Mouse (Mus musculus) liver, postnatal 0 days (tissue): ENCODE measurements around the gene Dut. TPM values are rescaled to one million over a fixed set of nuclear protein-coding genes. Genes with fewer than 3 reads are reported as not detected.
A peak's percentile ranks its signal among the peaks of the same experiment; 100 is the strongest.

Source experiments
- ATAC-seq: fragments of 200-750 bp; cut with Nextera tagmentation; 2 replicates; pipeline ENCODE4 v1.8.0; 2017; ENCODE audit warnings: mild to moderate bottlenecking, moderate library complexity
- DNase-seq: peaks from one replicate; pipeline ENCODE4 v3.0.0-alpha.2; 2016
- H3K27ac ChIP-seq: fragments of 300-500 bp; sonication (generic); 2 replicates; pipeline ENCODE4 v1.5.1; 2014; ENCODE audit warnings: antibody characterized with exemption, moderate library complexity, mild to moderate bottlenecking, low read depth
- H3K27me3 ChIP-seq: fragments of 300-500 bp; sonication (generic); 2 replicates; pipeline ENCODE4 v1.6.1; 2014; ENCODE audit warnings: low read length, control low read depth, mixed read lengths; ENCODE audit not compliant: insufficient read depth
- H3K36me3 ChIP-seq: fragments of 300-500 bp; sonication (generic); replicated peaks from 2 replicates; pipeline ENCODE4 v1.6.1; 2014; ENCODE audit warnings: mild to moderate bottlenecking, control low read depth, low read length, moderate library complexity, mixed read lengths; ENCODE audit not compliant: insufficient read depth
- H3K4me1 ChIP-seq: fragments of 300-500 bp; sonication (generic); 2 replicates; pipeline ENCODE4 v1.6.1; 2014; ENCODE audit warnings: antibody characterized with exemption, mild to moderate bottlenecking, control low read depth; ENCODE audit not compliant: insufficient read depth
- H3K4me2 ChIP-seq: fragments of 300-500 bp; sonication (generic); 2 replicates; pipeline ENCODE4 v1.6.1; 2014; ENCODE audit warnings: low read depth, mild to moderate bottlenecking, low read length, moderate library complexity, mixed read lengths
- H3K4me3 ChIP-seq: fragments of 300-500 bp; sonication (generic); 2 replicates; pipeline ENCODE4 v1.5.1; 2014; ENCODE audit warnings: low read depth, low read length
- H3K9ac ChIP-seq: fragments of 300-500 bp; sonication (generic); replicated peaks from 2 replicates; pipeline ENCODE4 v1.6.1; 2014; ENCODE audit warnings: mild to moderate bottlenecking, moderate library complexity
- H3K9me3 ChIP-seq: fragments of 300-500 bp; sonication (generic); 2 replicates; pipeline ENCODE4 v1.6.1; 2016; ENCODE audit warnings: mild to moderate bottlenecking, control low read depth, low read length, mixed read lengths
- CTCF ChIP-seq: sonication (generic); IDR thresholded peaks from 2 replicates; pipeline ENCODE4 v1.5.1; 2016; ENCODE audit warnings: antibody characterized with exemption, low read depth
- EP300 ChIP-seq: IDR thresholded peaks from 2 replicates; pipeline ENCODE4 v1.6.1; 2016; ENCODE audit warnings: antibody characterized with exemption, low read depth, mild to moderate bottlenecking
- WGBS: fragments of 180-500 bp; shearing (Covaris S2); extraction: QIAGEN DNeasy Blood & Tissue Kit; methylation state at CpG from one replicate; pipeline ENCODE4 v1.1.7; 2014; ENCODE audit not compliant: insufficient replicate concordance; 5-methylcytosine and 5-hydroxymethylcytosine counted together
- polyA plus RNA-seq: library from polyadenylated mRNA; unstranded; fragments of >200 nt; fragmentation: Nextera tagmentation; extraction: Ambion mirVana; gene quantifications from 2 replicates; pipeline ENCODE4 v1.2.1, GENCODE M21; 2015

Dut gene
- polyA plus RNA-seq, 1 experiment from 2014 or later: 66.0 TPM

DNA sequence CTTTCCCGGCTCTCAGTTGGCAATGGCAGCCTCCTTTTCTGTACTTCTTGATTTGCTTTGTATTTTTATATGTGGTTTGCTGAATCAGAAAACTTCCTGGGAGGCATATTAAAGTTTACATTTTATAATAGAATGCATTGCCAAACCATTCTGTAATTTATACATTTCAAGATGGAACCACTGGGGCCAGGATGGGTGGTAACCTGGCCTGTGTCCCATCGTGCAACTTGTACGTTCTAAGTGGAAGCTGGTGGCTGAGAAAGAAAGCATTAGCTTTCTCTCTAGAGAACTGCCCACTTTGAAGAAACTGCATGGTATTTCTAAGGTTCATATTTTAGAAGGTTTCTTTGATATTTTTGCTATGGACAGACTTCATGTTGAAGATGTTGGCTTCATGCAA lies 48.5 kb downstream of the Dut start:
- no peak for DNase-seq
- H3K27me3 ChIP-seq: no peaks in the 10 kb centered on the region
- no peaks in the 10 kb centered on the region for H3K9me3 ChIP-seq
- no peaks in the 10 kb centered on the region for H3K36me3 ChIP-seq
- H3K4me1 ChIP-seq: no peaks in the 10 kb centered on the region
- no peak overlapping the region for H3K4me3 ChIP-seq
- TF ChIP-seq EP300 (no peak), CTCF (no peak)
- 89% methylated on average over 3 of the region's 3 CpGs for WGBS
- H3K27ac ChIP-seq: no peak overlapping the region
- H3K9ac ChIP-seq: no peak overlapping the region
- ATAC-seq: no peak
- no peak overlapping the region for H3K4me2 ChIP-seq

DNA sequence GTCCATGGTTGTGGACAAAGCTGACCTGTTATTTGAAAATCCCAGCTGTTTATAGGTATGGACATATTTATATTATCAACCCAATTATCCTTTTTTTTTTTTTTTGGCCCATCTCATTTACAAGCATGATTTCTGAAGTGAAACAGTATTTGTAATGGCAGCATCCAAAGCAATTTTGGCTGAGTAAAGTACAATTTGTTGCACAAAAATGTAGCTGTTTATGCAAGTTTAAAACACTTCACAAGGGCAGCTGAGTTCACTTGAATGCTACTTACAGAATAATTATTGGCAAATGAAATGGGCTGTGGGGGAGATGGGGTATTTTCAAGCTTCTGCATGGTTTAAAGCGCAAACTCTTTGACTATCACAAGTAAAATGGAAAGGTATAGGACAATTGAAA lies 51.9 kb downstream of the Dut start:
- Histone ChIP-seq H3K4me1 (no peaks in the 10 kb centered on the region), H3K36me3 (no peaks in the 10 kb centered on the region), H3K27me3 (no peaks in the 10 kb centered on the region), H3K4me2 (no peak overlapping the region), H3K4me3 (no peak overlapping the region), H3K27ac (no peak overlapping the region), H3K9ac (no peak overlapping the region), H3K9me3 (no peaks in the 10 kb centered on the region)
- WGBS: 73% methylated on average over 1 of the region's 1 CpGs
- ATAC-seq (no peak), DNase-seq (no peak)
- TF ChIP-seq EP300 (no peak), CTCF (no peak)

DNA sequence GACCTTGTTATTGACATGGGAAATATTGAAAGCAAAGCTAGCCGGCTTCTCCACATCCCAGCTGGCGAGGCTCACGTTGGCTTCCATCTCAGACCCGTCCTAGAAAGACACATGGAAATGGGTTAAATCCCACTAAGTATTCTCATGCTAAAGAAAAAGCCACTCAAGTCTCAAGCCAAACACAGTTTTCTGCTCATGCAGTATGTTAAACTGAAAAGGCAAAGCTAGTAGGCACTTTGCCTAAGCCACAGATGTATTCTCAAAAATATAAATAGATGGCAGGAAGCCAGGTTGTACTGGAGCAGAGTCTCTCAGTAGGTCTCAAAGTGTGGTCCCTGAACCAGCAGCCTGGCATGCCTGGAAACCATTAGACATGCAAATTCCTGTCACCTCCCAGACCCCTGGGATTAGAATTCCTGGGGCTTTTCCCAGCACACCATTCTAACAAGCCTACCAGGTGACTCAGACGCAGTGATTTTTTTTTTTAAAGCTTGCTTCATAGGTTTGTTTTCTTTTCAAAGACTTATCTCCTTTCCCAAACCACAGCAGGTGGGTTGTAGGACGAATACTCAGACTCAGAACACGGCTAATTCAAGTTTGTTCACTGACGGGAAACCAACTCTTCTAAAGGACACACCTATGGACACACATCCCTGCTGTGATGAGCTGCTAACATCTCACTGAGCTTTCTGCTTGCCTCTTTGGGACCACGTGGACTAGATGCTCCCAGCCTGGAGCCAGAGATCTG lies 55.1 kb downstream of the Dut start:
- H3K27me3 ChIP-seq: no peaks in the 10 kb centered on the region
- no peak for TF ChIP-seq EP300
- TF ChIP-seq CTCF: no peak
- WGBS: 66% methylated on average over 9 of the region's 9 CpGs
- H3K4me2 ChIP-seq: no peak overlapping the region
- no peak overlapping the region for H3K27ac ChIP-seq
- no peaks in the 10 kb centered on the region for H3K4me1 ChIP-seq
- no peaks in the 10 kb centered on the region for H3K36me3 ChIP-seq
- H3K9ac ChIP-seq: no peak overlapping the region
- no peak overlapping the region for H3K4me3 ChIP-seq
- no peaks in the 10 kb centered on the region for H3K9me3 ChIP-seq
- DNase-seq (no peak), ATAC-seq (no peak)

DNA sequence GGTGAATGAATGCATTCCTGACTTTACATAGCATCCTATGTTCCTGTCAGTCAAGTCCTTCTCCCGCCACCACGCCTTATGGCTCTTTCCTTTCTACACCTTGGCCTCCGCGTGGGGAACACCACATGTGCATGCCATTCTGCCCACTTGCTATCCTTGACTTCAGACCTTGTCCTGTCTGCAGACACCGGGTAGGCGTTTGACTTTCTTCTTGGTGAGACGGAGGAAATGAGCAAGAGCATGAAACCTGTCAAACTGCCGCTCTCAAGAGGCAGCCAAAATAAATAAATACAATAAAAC lies 55.6 kb downstream of the Dut start:
- H3K9ac ChIP-seq: no peak overlapping the region
- H3K9me3 ChIP-seq: no peaks in the 10 kb centered on the region
- no peak overlapping the region for H3K27ac ChIP-seq
- H3K27me3 ChIP-seq: no peaks in the 10 kb centered on the region
- ATAC-seq: no peak
- no peak for TF ChIP-seq CTCF
- TF ChIP-seq EP300: no peak
- no peaks in the 10 kb centered on the region for H3K4me1 ChIP-seq
- no peaks in the 10 kb centered on the region for H3K36me3 ChIP-seq
- no peak for DNase-seq
- H3K4me3 ChIP-seq: no peak overlapping the region
- H3K4me2 ChIP-seq: no peak overlapping the region
- WGBS: 78% methylated on average over 8 of the region's 8 CpGs

DNA sequence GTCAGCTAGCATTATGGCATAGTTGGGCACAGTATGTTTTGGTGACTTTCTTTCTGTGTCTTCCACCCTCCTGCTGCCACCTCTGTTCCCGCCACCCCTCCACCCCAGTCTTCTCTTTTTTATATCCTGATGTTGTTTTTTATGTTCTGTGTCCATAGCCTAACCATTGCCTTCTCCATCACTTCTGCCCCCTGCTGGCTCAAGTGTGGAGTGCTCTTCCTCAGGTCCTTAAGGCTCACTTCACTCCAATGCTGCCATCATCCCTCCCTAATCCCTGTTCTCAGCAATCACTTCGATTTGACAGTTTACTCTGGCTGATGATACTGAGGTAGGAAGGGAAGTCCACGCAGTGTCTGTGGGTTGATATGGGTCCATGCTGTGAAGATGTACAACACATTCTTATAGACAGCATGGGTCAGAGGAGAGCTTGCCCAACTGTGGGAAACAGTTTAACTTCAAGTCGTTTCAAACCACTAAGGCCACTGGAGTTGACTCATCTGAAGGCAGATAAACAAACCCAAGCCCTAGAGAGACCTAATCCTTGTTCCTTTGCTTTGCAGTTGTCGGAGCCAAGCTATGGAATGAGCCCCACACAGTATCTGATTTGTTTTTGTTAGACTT lies 56.9 kb downstream of the Dut start:
- H3K4me2 ChIP-seq: no peak overlapping the region
- no peaks in the 10 kb centered on the region for H3K27me3 ChIP-seq
- H3K4me1 ChIP-seq: no peaks in the 10 kb centered on the region
- no peak overlapping the region for H3K27ac ChIP-seq
- TF ChIP-seq EP300 (no peak), CTCF (peak; percentile 48)
- no peak for DNase-seq
- no peak for ATAC-seq
- 57% methylated on average over 5 of the region's 5 CpGs for WGBS
- no peak overlapping the region for H3K4me3 ChIP-seq
- H3K9me3 ChIP-seq: no peaks in the 10 kb centered on the region
- H3K9ac ChIP-seq: no peak overlapping the region
- no peaks in the 10 kb centered on the region for H3K36me3 ChIP-seq

DNA sequence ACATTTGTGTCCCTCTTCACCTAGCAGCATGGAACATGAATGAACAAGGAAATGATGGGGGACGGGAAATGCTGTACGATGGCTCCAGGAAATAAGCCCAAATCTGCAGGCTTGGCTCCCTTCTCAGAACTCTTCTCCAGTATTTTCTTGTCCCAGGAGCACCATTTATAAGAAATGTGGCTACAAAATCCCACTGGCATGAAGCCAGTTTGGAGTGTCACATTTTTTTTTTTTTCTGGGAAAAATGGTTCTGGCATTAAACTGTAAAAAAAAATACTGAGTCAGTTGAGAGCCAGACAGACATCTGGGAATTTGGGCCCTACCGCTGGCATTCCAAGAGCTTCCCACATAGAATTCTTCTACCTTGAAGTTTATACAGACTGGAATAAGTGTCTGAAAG lies 57.8 kb downstream of the Dut start:
- no peak overlapping the region for H3K9ac ChIP-seq
- H3K27me3 ChIP-seq: no peaks in the 10 kb centered on the region
- no peak overlapping the region for H3K4me2 ChIP-seq
- no peak for ATAC-seq
- no peak overlapping the region for H3K27ac ChIP-seq
- no peaks in the 10 kb centered on the region for H3K9me3 ChIP-seq
- H3K36me3 ChIP-seq: no peaks in the 10 kb centered on the region
- no peak for DNase-seq
- no peaks in the 10 kb centered on the region for H3K4me1 ChIP-seq
- 85% methylated on average over 3 of the region's 3 CpGs for WGBS
- TF ChIP-seq EP300: no peak
- no peak for TF ChIP-seq CTCF
- H3K4me3 ChIP-seq: no peak overlapping the region
